Mouse (Mus musculus): Measurements from ENCODE around the gene Apol10b.

DNA sequence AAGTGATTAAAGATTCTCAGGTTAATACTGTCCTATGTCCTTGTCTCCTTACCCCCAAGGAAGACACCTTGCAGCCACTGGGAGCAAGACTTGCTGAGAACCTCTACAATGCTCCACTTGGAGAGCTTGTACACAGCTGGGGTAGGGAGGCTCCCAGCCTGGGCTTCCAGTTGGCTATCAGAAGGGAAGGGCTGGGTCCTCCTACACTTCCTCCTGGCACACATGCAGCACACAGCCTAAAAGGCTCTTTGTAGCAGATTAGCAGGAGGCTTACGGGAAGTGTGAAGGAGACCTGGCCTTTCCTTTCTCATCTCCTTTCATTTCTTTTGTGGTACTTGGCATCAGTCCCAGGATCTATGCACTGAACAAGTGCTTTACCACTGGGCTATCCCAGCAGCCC, 14.2 kb downstream of the Apol10b start:
- TF ChIP-seq CTCF (IDR thresholded peaks at IDR 0.05; ENCODE audit: control insufficient read depth, insufficient read depth, insufficient read length) (no peak), USF1 (IDR thresholded peaks at IDR 0.05; ENCODE audit: low read depth) (no peak), MAX (IDR thresholded peaks at IDR 0.05) (no peak), MYOD1 (IDR thresholded peaks at IDR 0.05; ENCODE audit: control insufficient read depth, insufficient read length, low read depth) (no peak)
